Mouse (Mus musculus) heart, embryonic 15.5 days (tissue): ENCODE measurements around the gene Ttc28. TPM values are rescaled to one million over a fixed set of nuclear protein-coding genes. Genes with fewer than 3 reads are reported as not detected.

Experiments
- ATAC-seq: fragments of 200-750 bp; cut with Nextera tagmentation; replicated peaks from 2 replicates; pipeline ENCODE4 v1.8.0; 2017; ENCODE audit warnings: low read depth, moderate TSS enrichment; ENCODE audit not compliant: insufficient number of reproducible peaks, insufficient read depth, low FRiP score
- H3K27ac ChIP-seq: fragments of 300-500 bp; sonication (generic); 2 replicates; pipeline ENCODE4 v1.5.1; 2015; ENCODE audit warnings: mild to moderate bottlenecking, inconsistent platforms
- H3K27me3 ChIP-seq: fragments of 300-500 bp; sonication (generic); 2 replicates; pipeline ENCODE4 v1.6.1; 2015; ENCODE audit warnings: inconsistent platforms
- H3K36me3 ChIP-seq: fragments of 300-500 bp; sonication (generic); 2 replicates; pipeline ENCODE4 v1.6.1; 2015; ENCODE audit warnings: mild to moderate bottlenecking, inconsistent platforms
- H3K4me1 ChIP-seq: fragments of 300-500 bp; sonication (generic); replicated peaks from 2 replicates; pipeline ENCODE4 v1.6.1; 2015; ENCODE audit warnings: inconsistent platforms
- H3K4me2 ChIP-seq: fragments of 300-500 bp; sonication (generic); 2 replicates; pipeline ENCODE4 v1.6.1; 2015; ENCODE audit warnings: inconsistent platforms, mild to moderate bottlenecking, moderate library complexity
- H3K4me3 ChIP-seq: fragments of 300-500 bp; sonication (generic); 2 replicates; pipeline ENCODE4 v1.5.1; 2015; ENCODE audit warnings: mild to moderate bottlenecking, inconsistent platforms
- H3K9ac ChIP-seq: fragments of 300-500 bp; sonication (generic); 2 replicates; pipeline ENCODE4 v1.6.1; 2015; ENCODE audit warnings: mild to moderate bottlenecking, inconsistent platforms
- H3K9me3 ChIP-seq: fragments of 300-500 bp; sonication (generic); replicated peaks from 2 replicates; pipeline ENCODE4 v1.6.1; 2016; ENCODE audit warnings: inconsistent platforms
- WGBS: fragments of 180-500 bp; shearing (Covaris S2); methylation state at CpG from one replicate; pipeline ENCODE4 v1.1.7; 2015; ENCODE audit warnings: mixed read lengths; 5-methylcytosine and 5-hydroxymethylcytosine counted together
- polyA plus RNA-seq: library from polyadenylated mRNA; unstranded; fragments of >200 nt; fragmentation: Nextera tagmentation; extraction: Ambion mirVana; gene quantifications from 2 replicates; pipeline ENCODE4 v1.2.1, GENCODE M21; 2015

The Ttc28 gene
- polyA plus RNA-seq, 1 experiment from 2014 or later, result 5.8 TPM

DNA sequence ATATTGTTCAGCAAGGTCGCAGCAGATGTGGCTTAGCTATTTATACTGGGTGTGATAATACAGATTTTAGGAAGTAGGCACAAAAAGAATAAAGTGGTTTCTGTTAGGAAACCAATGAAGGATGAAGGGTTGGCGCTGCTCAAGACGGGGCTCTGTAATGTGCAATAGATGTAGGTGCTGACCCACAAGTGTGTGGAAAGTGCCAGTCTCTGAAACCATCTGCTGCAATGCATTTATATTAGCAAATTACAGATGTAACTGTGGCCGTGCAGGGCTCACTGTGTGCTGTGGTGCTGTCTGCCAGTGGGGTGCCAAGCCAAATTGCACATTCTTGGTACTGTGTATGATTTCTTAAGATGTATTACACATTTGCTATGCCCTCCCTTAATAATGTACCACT is 81.3 kb downstream of the Ttc28 start:
- no peaks in the 10 kb centered on the region for H3K36me3 ChIP-seq
- H3K27ac ChIP-seq, result no peak overlapping the region
- no peak overlapping the region for H3K4me3 ChIP-seq
- no peaks in the 10 kb centered on the region for H3K9me3 ChIP-seq
- WGBS, result 77% methylated on average over 4 of the region's 4 CpGs
- no peaks in the 10 kb centered on the region for H3K4me1 ChIP-seq
- no peak overlapping the region for H3K9ac ChIP-seq
- H3K27me3 ChIP-seq, result no peaks in the 10 kb centered on the region
- no peak for ATAC-seq
- H3K4me2 ChIP-seq, result no peak overlapping the region

DNA sequence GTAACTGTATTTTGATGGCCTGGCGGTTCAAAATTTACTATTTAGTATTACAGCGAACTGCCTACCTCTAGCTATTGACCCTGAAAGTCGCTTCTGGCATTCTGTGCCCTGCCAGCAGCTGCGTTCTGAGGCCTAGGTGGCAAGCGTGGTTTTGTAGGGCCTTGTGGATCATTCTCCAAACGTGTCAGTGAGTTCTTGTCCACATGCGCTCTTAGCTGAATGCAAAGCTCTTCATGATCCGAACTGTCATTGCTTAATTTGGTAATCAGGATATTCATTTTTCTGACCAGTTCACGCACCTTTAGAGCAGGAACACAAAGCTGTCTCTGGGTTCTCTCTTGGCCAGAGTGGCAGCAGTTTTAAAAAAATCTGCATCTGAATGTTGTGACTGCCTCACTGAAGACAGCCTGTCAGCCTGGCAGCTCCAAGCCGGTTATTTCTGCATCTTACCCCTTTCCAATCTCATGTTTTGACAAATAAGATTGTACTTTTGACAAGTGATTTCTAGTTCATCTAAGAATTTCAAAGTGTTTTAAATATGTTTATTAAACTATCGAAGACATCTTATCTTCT is 88.0 kb downstream of the Ttc28 start:
- H3K27me3 ChIP-seq, result no peaks in the 10 kb centered on the region
- ATAC-seq, result no peak
- no peaks in the 10 kb centered on the region for H3K9me3 ChIP-seq
- no peak overlapping the region for H3K27ac ChIP-seq
- H3K4me2 ChIP-seq, result no peak overlapping the region
- peaks cover 16% of the 10 kb centered on the region for H3K4me1 ChIP-seq
- no peaks in the 10 kb centered on the region for H3K36me3 ChIP-seq
- 79% methylated on average over 11 of the region's 11 CpGs for WGBS
- no peak overlapping the region for H3K4me3 ChIP-seq
- H3K9ac ChIP-seq, result no peak overlapping the region

DNA sequence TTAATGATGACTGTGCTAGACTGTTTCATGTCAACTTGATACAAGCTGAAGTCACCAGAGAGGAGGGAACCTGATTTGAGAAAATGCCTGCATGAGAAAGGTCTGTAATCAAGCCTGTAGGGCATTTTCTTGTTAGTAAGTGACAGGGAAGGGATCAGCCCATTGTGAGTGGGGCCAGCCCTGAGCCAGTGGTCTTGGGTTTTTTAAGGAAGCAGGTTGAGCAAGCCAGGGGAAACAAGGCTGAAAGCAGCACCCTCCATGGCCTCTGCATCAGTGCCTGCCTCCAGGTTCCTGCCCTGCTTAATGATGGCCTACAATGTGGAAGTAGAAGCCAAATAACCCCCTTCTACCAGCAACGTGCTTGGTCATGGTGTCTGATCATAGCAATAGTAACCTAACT is 89.0 kb downstream of the Ttc28 start:
- H3K9ac ChIP-seq, result no peak overlapping the region
- no peaks in the 10 kb centered on the region for H3K9me3 ChIP-seq
- ATAC-seq, result no peak
- WGBS, result 76% methylated on average over 1 of the region's 1 CpGs
- no peak overlapping the region for H3K4me2 ChIP-seq
- no peak overlapping the region for H3K4me3 ChIP-seq
- no peaks in the 10 kb centered on the region for H3K27me3 ChIP-seq
- no peaks in the 10 kb centered on the region for H3K36me3 ChIP-seq
- H3K4me1 ChIP-seq, result peaks cover 16% of the 10 kb centered on the region
- no peak overlapping the region for H3K27ac ChIP-seq

DNA sequence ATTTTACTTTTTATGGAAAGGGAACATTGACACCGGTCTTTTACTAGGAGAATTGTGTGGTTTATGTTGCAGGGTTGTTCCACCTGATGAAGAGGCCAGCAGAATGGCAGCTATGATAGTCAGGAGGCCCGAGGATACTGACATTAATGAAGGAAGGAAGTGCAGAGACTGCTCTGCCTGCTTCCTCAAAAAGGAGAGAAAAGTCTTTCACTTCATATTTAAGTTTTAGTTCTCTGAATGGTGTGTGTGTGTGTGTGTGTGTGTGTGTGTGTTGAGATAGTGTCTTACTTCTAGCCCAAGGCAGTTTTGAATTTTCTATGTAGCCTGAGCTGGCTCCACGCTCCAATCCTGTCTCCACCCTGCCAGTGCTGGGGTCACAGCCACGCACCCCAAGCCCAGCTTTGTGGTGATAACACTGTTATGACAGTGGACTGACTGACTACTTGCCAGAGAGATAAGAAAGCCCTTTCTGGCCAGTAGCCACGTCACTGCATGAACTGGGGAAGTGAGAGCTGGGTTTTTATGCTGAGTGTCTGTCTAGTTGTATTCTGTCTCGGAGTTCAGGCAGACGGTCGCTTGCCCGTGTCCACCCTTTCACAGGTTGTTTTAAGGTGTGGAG is 90.7 kb downstream of the Ttc28 start:
- no peaks in the 10 kb centered on the region for H3K36me3 ChIP-seq
- no peak overlapping the region for H3K9ac ChIP-seq
- H3K4me1 ChIP-seq, result peaks cover 16% of the 10 kb centered on the region
- peak overlapping the region; percentile 42; the same call in 1 of the 2 replicates for H3K27ac ChIP-seq
- 28% methylated on average over 9 of the region's 9 CpGs for WGBS
- ATAC-seq, result peak; percentile 76; the same call in 1 of the 2 replicates
- H3K27me3 ChIP-seq, result no peaks in the 10 kb centered on the region
- H3K4me2 ChIP-seq, result no peak overlapping the region
- no peak overlapping the region for H3K4me3 ChIP-seq
- H3K9me3 ChIP-seq, result no peaks in the 10 kb centered on the region

DNA sequence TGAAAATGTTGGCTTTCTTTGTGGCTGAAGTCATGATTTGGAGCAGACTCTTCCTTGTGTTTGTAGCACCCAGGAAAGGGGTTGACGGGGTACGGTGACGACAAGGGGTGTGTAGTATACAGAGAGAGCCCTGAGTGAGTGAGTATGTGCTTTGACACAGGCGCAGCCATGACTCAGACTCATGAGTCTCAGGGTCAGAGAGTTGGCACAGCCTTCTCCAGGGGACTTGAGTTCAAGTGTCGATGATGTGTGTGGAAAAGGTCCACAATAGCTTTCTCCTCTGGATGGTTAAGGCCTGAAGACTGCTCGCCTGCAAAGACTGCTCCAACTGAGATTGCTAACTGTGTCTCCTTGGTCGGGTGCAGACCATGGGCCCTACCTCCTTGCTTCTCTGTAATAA is 97.1 kb downstream of the Ttc28 start:
- no peaks in the 10 kb centered on the region for H3K9me3 ChIP-seq
- no peak overlapping the region for H3K9ac ChIP-seq
- ATAC-seq, result no peak
- H3K4me3 ChIP-seq, result no peak overlapping the region
- H3K27ac ChIP-seq, result no peak overlapping the region
- no peak overlapping the region for H3K4me2 ChIP-seq
- WGBS, result 78% methylated on average over 7 of the region's 7 CpGs
- 0 out of 2 replicates have a peak, but pooled peaks cover 2% of the 10 kb centered on the region for H3K27me3 ChIP-seq
- peaks cover 12% of the 10 kb centered on the region for H3K4me1 ChIP-seq
- no peaks in the 10 kb centered on the region for H3K36me3 ChIP-seq

DNA sequence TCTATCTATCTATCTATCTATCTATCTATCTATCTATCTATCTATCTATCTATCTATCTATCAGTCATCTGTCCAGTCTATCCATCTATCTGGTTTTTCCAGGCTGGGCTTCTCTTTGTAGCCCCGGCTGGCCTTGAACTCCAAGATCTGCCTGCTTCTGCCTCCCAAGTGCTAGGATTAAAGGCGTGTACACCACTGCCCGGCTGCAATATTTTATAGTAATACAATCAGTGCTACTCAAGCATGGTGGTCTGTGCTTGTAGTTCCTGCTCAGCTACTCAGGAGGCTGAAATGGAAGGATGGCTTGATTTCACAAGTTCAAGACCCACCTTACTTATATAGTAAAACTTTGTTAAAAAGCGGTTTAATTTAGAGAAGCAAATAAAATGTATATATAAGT is 98.2 kb downstream of the Ttc28 start:
- no peak overlapping the region for H3K4me2 ChIP-seq
- H3K4me3 ChIP-seq, result no peak overlapping the region
- H3K36me3 ChIP-seq, result no peaks in the 10 kb centered on the region
- H3K27me3 ChIP-seq, result 0 out of 2 replicates have a peak, but pooled peaks cover 2% of the 10 kb centered on the region
- WGBS, result 86% methylated on average over 4 of the region's 4 CpGs
- peaks cover 12% of the 10 kb centered on the region for H3K4me1 ChIP-seq
- H3K27ac ChIP-seq, result no peak overlapping the region
- no peak for ATAC-seq
- no peak overlapping the region for H3K9ac ChIP-seq
- H3K9me3 ChIP-seq, result no peaks in the 10 kb centered on the region

DNA sequence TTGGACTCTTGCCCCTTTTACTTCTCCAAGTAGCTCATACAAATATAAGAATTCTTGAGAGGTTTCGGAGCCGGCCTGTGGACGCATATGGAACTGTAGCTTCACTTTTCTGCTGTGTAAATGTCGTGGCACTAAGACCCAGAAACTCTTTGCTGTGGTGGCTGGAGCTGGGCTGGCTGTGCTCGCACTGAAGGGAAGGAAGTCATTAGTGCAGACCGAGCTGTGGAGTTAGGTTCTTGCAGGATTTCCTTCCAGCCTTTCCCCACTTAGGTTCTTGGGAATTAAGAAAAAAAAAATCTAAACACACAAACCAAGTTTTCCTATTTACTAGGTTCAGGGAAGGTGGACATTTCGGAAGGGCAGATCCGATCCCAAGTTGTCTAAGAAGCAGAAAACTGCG is 98.9 kb downstream of the Ttc28 start:
- Histone ChIP-seq H3K4me1 (peaks cover 12% of the 10 kb centered on the region), H3K4me3 (peak overlapping the region; percentile 81), H3K9ac (peak overlapping the region; percentile 81), H3K36me3 (no peaks in the 10 kb centered on the region), H3K9me3 (no peaks in the 10 kb centered on the region), H3K27me3 (0 out of 2 replicates have a peak, but pooled peaks cover 2% of the 10 kb centered on the region), H3K4me2 (peak overlapping the region; percentile 96), H3K27ac (peak overlapping the region; percentile 90)
- peak; percentile 84 for ATAC-seq
- 2% methylated on average over 9 of the region's 9 CpGs for WGBS

DNA sequence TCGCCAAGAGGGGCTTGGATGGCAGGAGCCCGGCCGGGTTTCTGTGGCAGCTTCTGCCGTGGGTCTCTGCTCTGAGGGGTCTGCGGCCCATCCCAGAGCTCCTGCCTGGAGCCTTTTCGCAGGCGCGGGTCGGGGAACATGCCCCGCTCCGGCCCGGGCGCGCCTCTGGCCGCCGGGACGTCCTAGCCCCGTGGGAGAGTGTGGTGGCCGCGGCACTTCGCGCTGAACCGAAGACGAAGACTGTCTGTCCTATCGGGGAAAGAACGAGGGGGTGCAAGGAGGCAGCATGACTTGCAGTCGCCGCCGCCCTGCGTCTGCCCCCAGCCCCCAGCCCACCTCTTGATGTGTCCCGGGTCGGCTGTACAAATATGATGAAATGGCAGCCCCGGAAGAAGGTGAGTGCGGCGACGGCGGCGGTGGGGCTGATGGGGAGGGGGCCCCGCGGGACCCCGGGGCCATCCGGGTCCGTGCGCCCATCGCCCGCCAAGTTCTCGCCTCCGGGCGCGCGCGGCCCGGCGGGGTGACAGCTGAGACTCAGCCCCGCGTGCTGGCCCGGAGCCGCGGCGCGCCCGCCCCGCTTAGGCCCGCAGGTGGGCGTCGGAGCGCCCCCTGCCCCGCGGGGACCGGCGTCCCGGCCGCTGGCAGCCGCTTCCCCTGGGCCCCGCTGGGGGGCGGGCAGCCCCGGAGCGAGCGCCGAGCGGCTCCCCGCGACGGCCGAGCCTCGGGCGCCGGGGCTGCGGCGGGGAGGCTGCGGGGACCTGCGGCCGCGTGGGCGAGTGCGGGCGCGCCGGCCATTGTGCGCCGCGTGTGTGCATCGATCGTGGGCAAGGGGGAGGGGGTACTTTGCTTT is 99.6 kb downstream of the Ttc28 start:
- peak; percentile 60 for ATAC-seq
- no peaks in the 10 kb centered on the region for H3K9me3 ChIP-seq
- H3K27me3 ChIP-seq, result 0 out of 2 replicates have a peak, but pooled peaks cover 2% of the 10 kb centered on the region
- H3K4me1 ChIP-seq, result peaks cover 14% of the 10 kb centered on the region
- H3K27ac ChIP-seq, result peak overlapping the region; percentile 90
- H3K4me3 ChIP-seq, result peak overlapping the region; percentile 81
- H3K4me2 ChIP-seq, result peak overlapping the region; percentile 96
- no peaks in the 10 kb centered on the region for H3K36me3 ChIP-seq
- peak overlapping the region; percentile 81 for H3K9ac ChIP-seq
- under 1% methylated on average over 103 of the region's 104 CpGs for WGBS

DNA sequence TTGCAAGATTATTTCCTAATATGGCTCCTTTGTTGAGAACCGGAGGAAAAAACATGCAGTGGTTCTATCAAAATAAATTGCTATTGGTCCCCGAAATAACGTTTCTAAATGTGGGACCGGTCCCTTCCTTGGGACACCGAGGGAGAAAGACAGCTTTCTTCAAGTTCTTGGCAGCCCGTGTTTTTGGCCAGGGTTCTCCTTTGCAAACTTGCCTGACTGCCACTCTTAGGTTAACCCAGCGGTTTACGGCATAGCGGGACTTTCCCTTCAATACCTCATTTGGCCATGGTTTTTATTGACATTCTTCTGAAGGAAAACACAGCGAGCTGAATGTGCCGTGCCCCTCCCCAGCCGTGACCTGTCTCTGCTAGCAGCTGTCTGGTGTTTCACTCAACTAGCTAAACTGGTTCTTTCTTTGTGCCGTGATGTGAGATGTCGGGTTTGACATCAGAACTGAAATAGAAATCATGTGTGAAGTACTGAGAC is 100.3 kb downstream of the Ttc28 start:
- WGBS, result under 1% methylated on average over 14 of the region's 14 CpGs
- H3K27me3 ChIP-seq, result 0 out of 2 replicates have a peak, but pooled peaks cover 2% of the 10 kb centered on the region
- no peaks in the 10 kb centered on the region for H3K9me3 ChIP-seq
- no peaks in the 10 kb centered on the region for H3K36me3 ChIP-seq
- H3K27ac ChIP-seq, result peak overlapping the region; percentile 90
- peak overlapping the region; percentile 81 for H3K4me3 ChIP-seq
- peak overlapping the region; percentile 81 for H3K9ac ChIP-seq
- H3K4me2 ChIP-seq, result peak overlapping the region; percentile 96
- ATAC-seq, result no peak
- peaks cover 14% of the 10 kb centered on the region for H3K4me1 ChIP-seq

DNA sequence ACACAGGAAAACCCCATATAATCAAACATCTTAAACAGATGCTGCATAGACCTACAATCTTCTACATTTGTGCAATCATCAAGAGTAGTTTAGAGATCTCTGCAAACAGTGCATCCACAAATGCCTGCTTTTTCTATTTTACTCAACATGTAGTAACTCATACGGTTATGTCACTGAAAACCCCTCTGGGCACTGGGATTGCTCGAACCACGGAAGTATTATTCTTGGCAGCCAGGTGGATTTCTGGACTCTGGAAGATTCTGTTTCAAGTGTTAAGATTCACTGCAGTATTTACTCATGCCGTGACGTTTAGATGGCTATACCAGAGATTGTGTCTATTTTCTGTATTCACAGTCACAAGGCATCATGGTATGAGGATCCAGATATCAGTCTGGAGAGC is 101.0 kb downstream of the Ttc28 start:
- 42% methylated on average over 5 of the region's 5 CpGs for WGBS
- no peak for ATAC-seq
- Histone ChIP-seq H3K4me3 (peak overlapping the region; percentile 81), H3K9me3 (no peaks in the 10 kb centered on the region), H3K9ac (peak overlapping the region; percentile 81; the same call in 1 of the 2 replicates), H3K27me3 (0 out of 2 replicates have a peak, but pooled peaks cover 2% of the 10 kb centered on the region), H3K4me1 (peaks cover 14% of the 10 kb centered on the region), H3K36me3 (no peaks in the 10 kb centered on the region), H3K4me2 (peak overlapping the region; percentile 96), H3K27ac (peak overlapping the region; percentile 90; the same call in 1 of the 2 replicates)

DNA sequence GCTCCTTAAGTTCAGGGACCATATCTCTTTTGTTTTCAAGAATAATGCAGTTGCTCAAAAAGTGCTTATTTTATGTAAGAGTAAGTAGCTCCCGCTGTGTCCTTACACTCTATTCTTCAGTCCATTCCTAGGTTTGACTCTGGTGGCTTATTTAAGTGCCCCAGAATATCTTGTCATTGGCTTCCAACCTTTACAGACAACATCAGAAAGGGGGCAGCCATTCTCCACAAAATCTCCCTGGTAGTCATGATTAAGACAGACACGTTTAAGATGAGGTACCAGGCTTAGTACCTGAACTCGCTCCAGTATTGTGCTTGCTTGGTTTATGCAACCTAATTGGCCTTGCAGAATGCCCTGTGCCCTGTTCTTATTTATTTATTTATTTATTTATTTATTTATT is 102.8 kb downstream of the Ttc28 start:
- ATAC-seq, result no peak
- 57% methylated on average over 3 of the region's 3 CpGs for WGBS
- no peak overlapping the region for H3K9ac ChIP-seq

More for the DNA sequence above, 102.8 kb downstream of the Ttc28 start:
- Histone ChIP-seq H3K4me2 (no peak overlapping the region), H3K9me3 (no peaks in the 10 kb centered on the region), H3K27ac (no peak overlapping the region), H3K36me3 (no peaks in the 10 kb centered on the region), H3K4me1 (peaks cover 14% of the 10 kb centered on the region), H3K27me3 (0 out of 2 replicates have a peak, but pooled peaks cover 2% of the 10 kb centered on the region), H3K4me3 (no peak overlapping the region)
